Mouse (Mus musculus) cortical plate, adult 2 months (tissue): ENCODE data around the gene Tead4. TPM values are rescaled to one million over a fixed set of nuclear protein-coding genes. Genes with fewer than 3 reads are reported as not detected.

Source experiments
- H3K27ac ChIP-seq: fragments of 200-500 bp; 2 replicates; pipeline ENCODE4 v1.5.1; 2012; ENCODE audit warnings: low read length, control low read depth, inconsistent platforms; ENCODE audit not compliant: insufficient read depth
- H3K4me1 ChIP-seq: fragments of 200-500 bp; 2 replicates; pipeline ENCODE4 v1.6.1; 2011; ENCODE audit warnings: low read length; ENCODE audit not compliant: control insufficient read depth, insufficient read depth
- H3K4me3 ChIP-seq: fragments of 200-500 bp; 2 replicates; pipeline ENCODE4 v1.5.1; 2011; ENCODE audit warnings: mild to moderate bottlenecking, low read length, control low read depth; ENCODE audit not compliant: insufficient read depth
- CTCF ChIP-seq: fragments of 200-500 bp; IDR thresholded peaks from 2 replicates; pipeline ENCODE4 v1.5.1; 2011; ENCODE audit warnings: mild to moderate bottlenecking, control low read depth, low read length; ENCODE audit not compliant: insufficient read depth; ENCODE audit errors: extremely low read depth
- POLR2A ChIP-seq: fragments of 200-500 bp; IDR thresholded peaks from 2 replicates; pipeline ENCODE4 v1.6.1; 2011; ENCODE audit warnings: mild to moderate bottlenecking, low read length, control low read depth; ENCODE audit not compliant: insufficient read depth; ENCODE audit errors: extremely low read depth
- polyA plus RNA-seq: library from polyadenylated mRNA; depleted of rRNA; stranded (reverse); fragments of >200 nt; gene quantifications from 2 replicates; pipeline ENCODE4 v1.2.3, GENCODE M21; 2012

Tead4 gene
- polyA plus RNA-seq, 1 experiment, result 0.63 TPM

DNA sequence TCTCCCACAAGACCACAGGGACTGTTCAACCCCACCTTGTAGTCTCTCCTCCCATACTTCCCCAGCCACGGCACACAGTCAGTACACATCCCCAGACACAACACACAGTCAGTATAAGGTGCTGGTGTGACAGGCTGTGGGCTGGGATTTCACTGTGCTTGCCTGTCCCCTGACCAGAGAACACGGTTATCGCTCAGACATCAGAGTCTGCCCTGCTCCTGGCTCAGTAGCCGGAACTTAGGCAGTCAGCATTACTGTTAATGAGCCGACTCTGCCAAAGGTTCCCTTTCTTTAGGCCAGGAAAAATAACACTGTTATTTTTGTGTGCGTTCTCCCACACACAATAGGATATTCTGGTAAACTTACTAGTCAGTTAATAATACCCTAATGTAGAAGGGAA is 24.3 kb downstream of the Tead4 start:
- Histone ChIP-seq H3K27ac (no peak overlapping the region), H3K4me3 (no peak overlapping the region), H3K4me1 (no peaks in the 10 kb centered on the region)
- TF ChIP-seq POLR2A, result no peak
- no peak for TF ChIP-seq CTCF

DNA sequence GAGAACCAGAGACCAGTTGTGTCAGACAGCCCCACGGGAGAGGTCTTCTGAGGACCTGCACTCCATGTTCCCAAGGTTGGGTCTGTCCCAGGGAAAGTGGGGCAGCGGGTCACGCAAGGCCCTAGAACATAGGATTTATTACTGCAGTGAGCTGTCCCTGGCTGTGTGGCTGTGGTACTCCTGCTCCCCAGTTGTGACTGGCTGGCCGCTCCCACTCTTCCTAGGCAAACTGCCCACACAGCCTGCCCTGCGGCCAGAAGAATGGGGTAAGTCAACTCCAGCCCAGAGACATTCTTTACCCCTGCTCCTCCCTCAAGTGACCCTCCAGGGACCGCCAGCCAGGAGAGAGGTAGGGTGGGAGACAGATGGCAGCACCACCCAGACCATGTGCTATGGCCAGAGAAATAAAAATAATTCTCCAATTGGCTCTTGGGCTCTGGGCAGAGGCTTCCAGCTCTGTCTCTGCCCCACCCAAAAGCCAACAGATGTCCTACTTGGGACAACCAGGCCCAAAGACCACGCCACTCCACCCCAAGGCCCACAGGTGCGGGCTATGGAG is 25.0 kb downstream of the Tead4 start:
- Histone ChIP-seq H3K4me1 (no peaks in the 10 kb centered on the region), H3K27ac (no peak overlapping the region), H3K4me3 (no peak overlapping the region)
- no peak for TF ChIP-seq POLR2A
- TF ChIP-seq CTCF, result no peak

DNA sequence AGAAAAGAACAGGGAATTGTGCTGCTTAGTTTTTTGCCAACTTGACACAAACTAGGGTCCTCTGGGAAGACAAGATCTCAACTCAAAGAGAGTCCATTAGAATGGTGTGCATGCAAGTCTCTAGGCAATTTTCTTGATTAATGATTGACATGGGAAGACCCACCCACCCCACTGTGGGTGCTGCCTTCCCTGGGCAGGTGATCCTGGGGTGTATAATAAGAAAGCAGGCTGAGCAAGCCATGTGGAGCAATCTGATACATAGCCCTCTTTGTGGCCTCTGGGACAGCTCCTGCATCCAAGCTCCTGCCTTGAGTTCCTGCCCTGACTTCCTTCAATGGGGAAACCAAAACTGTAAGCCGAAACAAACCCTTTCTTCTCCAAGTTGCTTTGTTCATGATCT is 27.1 kb downstream of the Tead4 start:
- TF ChIP-seq POLR2A, result no peak
- TF ChIP-seq CTCF, result no peak

DNA sequence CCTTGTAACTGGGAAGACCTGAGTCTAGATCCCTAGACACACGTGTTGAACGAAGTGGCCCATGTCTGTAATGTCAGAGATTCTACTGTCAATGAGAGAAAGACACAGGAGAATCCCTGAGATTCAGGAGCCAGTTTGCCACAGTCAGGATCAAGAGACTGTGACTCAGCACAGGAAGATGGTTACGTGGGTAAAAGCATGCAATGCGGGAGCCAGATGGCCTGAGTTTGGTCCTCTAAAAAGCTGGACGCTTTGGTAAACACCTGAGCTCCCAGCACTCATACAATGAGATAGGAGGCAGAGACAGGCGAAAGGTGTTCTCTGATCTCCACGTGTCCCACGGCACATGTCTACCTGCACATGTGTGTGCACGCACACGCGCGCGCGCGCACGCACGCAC is 27.9 kb downstream of the Tead4 start:
- Histone ChIP-seq H3K4me3 (no peak overlapping the region), H3K27ac (no peak overlapping the region), H3K4me1 (no peaks in the 10 kb centered on the region)
- TF ChIP-seq POLR2A, result no peak
- TF ChIP-seq CTCF, result no peak

More for the DNA sequence above, 27.1 kb downstream of the Tead4 start:
- Histone ChIP-seq H3K4me3 (no peak overlapping the region), H3K27ac (no peak overlapping the region), H3K4me1 (no peaks in the 10 kb centered on the region)

DNA sequence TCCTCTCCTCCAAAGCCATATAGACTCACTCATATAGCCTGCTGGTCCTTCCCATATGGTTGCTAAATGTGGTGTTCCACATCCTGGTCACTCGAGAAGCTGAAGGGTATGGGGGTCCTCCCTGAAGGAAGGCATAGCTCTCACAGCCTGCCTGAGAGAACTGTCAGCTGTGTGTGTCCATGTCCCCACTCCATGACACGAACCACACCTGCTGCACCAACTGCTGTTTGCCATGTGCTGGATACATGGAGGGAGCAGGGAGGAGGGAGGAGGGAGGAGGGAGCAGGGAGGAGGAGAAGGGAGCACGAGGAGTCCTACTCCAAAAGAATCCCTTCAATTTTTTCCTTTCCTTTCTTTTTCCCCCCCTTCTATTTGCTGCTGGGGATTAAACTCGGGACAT is 30.8 kb downstream of the Tead4 start:
- H3K27ac ChIP-seq, result no peak overlapping the region
- no peaks in the 10 kb centered on the region for H3K4me1 ChIP-seq
- TF ChIP-seq POLR2A, result no peak
- TF ChIP-seq CTCF, result no peak
- no peak overlapping the region for H3K4me3 ChIP-seq

DNA sequence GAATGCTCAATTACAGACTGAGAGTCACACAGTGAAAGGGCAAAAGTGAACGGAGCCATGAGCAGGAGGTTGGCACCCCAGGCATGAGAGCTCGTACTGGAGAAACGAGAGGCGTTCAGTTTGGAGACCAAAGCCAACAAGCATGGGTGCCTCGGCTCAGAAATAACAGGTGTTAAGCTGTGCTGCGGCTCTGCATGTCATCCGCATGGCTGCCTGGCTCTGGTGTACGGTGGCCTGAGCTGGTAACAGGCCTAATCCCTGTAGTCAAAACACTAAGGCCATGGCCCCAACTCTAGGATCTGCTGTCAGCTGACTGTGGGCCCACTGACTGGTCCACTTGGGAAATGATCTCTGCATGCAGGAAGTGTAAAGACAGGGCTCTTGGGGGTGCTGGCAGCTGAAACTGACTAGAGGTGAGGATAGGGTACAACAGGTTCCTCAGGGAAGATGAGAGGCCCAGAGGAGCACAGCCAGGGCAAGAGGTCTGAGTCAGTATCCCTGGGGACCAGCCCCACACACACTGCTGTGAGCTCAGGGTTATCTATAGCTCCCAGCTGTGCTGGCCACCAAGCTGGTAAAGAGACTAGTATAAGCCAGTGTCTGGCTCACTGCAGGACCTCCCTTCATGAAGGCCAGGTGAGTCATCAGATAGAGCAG is 35.6 kb downstream of the Tead4 start:
- H3K27ac ChIP-seq, result no peak overlapping the region
- TF ChIP-seq POLR2A, result no peak
- TF ChIP-seq CTCF, result no peak
- H3K4me3 ChIP-seq, result no peak overlapping the region
- no peaks in the 10 kb centered on the region for H3K4me1 ChIP-seq

DNA sequence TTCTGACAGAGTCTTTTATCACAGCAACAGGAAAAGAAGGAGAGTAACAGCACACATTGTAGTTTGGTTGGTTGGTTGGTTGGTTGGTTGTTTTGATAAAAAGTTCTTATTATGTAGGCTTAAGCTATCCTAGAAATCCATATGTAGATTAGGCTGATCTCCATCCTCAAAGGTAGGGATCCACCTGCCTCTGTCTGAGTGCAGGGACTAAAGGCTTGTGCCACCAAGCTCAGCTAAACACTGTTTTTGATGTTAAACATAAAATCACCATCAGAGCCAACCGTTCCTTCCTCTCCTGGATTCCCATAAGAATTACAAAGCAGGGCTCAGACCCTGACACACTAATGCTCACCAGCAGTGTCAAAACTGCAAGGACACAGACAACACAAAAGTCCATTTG is 39.1 kb downstream of the Tead4 start:
- no peak overlapping the region for H3K4me3 ChIP-seq
- no peak for TF ChIP-seq POLR2A
- TF ChIP-seq CTCF, result no peak
- no peak overlapping the region for H3K27ac ChIP-seq

DNA sequence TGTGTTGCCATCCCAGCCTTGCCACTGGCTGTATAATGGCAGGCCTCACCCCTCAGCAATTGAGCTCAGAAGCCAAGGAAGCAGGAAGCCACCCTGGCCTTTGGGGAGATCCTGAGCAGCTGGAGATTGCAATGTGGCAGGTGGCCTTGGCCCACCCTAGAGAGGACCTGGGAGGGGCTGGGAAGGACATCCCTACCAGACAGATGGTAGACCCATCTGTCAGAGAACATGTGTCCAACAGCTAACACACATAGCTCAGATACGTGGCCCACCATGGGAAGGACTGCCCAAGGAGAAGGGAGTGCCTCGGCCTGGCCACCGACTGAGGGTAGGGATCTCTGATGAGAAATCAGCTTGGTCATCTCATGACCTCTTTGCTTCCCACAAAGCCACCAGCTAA is 41.4 kb downstream of the Tead4 start:
- Histone ChIP-seq H3K27ac (no peak overlapping the region), H3K4me1 (no peaks in the 10 kb centered on the region), H3K4me3 (no peak overlapping the region)
- TF ChIP-seq CTCF, result no peak
- TF ChIP-seq POLR2A, result no peak

More for the DNA sequence above, 39.1 kb downstream of the Tead4 start:
- no peaks in the 10 kb centered on the region for H3K4me1 ChIP-seq

DNA sequence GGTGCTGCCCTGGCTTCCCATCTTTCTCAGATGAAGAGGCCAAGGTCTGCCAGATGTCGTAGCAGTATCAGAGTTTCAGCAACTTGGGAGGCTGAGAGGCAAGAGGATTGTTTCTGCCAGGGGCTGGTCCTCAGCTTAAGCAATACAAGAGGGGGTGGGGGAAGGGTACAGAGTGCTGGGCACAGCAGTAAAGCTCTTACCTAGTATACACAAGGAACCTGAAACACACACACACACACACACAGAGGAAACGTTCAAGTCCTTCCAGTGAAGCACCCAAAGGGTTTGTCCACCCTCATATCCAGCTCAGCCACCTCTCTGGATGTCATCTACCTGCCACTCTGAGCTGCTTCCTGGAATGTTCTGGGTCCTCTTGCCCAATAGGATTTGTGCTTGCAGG is 44.7 kb downstream of the Tead4 start:
- Histone ChIP-seq H3K4me1 (no peaks in the 10 kb centered on the region), H3K4me3 (no peak overlapping the region), H3K27ac (no peak overlapping the region)
- TF ChIP-seq CTCF, result no peak
- TF ChIP-seq POLR2A, result no peak

DNA sequence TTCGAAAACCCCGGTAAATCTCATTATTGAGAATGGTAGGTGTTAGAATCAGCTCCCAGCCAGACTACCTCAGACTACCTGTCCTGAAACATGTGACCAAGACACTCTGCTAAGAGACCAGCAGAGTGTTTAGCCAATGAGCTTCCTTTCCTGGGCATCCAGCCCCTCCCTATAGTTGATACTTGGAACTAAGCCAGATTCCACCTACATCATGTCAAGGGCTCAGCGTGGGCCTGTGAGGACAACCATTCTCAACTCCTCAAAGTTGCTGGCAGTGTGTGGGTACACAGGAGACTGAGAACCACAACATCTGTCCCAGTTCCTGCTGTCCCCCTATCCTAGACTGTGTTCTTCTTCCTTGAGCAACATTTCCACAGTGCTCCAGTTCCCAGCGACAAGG is 45.3 kb downstream of the Tead4 start:
- TF ChIP-seq CTCF (no peak), POLR2A (no peak)
- Histone ChIP-seq H3K4me1 (no peaks in the 10 kb centered on the region), H3K4me3 (no peak overlapping the region), H3K27ac (no peak overlapping the region)
